In the genomic region with DNA sequence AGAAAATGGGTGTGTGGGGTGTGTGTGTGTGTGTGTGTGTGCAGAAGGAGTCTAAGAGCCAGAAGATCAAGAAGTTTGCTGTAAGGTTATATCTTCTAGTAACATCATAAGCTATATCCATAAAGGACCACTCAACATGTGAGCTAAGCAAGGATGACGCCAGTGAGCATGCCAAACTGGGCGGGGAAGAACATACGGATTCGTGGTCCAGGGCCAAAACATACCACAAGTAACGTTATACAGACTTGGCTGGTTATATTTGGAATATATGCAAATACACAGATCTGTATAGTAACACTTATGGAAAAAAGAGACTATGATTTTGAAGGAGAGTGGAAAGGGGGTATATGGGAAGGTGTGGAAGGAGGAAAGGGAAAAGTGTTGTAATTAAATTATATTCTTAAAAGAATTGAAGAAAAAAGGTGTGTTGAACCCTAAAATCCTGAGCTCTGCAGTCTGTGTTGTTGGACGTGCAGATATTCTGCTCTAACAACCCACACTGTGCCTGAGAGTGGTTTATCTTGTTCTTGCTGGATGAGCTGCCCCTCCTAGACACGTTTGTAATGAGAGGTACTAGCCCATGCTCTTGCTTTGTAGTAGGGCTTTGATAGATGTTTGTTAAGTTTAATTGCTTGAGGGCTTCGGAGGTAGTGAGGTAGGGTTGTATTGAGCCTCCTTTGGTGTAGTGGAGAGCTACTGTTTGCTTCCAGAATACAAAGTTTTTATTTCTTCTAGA, we compare ENCODE assay signal across 23 mouse cellular contexts. TPM values are rescaled to one million over a fixed set of nuclear protein-coding genes. Genes with fewer than 3 reads are reported as not detected.
DNase-seq lines count a peak whose midpoint lies in the region; ATAC-seq and TF ChIP-seq lines count a peak whose summit lies in the region.
"Had no signal": no experiment of that assay in that cellular context is flagged by ENCODE, and none has a peak within 500 bp of the region (broad histone marks: within the 10 kb centered on the region; RNA-seq: fewer than 3 reads in every experiment).

No protein-coding gene starts in this region.

- no peak overlapping the region for H3K27ac ChIP-seq in forebrain, embryonic 13.5 days
- H3K27ac ChIP-seq in forebrain, embryonic 12.5 days, result no peak overlapping the region
- H3K27ac ChIP-seq in liver, embryonic 11.5 days (ENCODE audit: low read depth, low read length), result no peak overlapping the region
- H3K27ac ChIP-seq in liver, postnatal 0 days (ENCODE audit: low read depth), result no peak overlapping the region
- H3K27ac ChIP-seq: embryonic facial prominence, embryonic 13.5 days; liver, embryonic 15.5 days; neural tube, embryonic 12.5 days had no signal

- no peak for TF ChIP-seq CTCF in liver, postnatal 0 days (IDR thresholded peaks at IDR 0.05; ENCODE audit: low read depth)

- H3K4me3 ChIP-seq in forebrain, embryonic 13.5 days, result no peak overlapping the region
- H3K4me3 ChIP-seq in forebrain, embryonic 12.5 days (replicated peaks), result no peak overlapping the region
- no peak overlapping the region for H3K4me3 ChIP-seq in liver, embryonic 11.5 days (ENCODE audit: low read depth, low read length)
- no peak overlapping the region for H3K4me3 ChIP-seq in liver, postnatal 0 days (ENCODE audit: low read depth, low read length)
- H3K4me3 ChIP-seq: embryonic facial prominence, embryonic 13.5 days; liver, embryonic 15.5 days; neural tube, embryonic 12.5 days had no signal

- H3K27me3 ChIP-seq in forebrain, embryonic 13.5 days, result no peaks in the 10 kb centered on the region
- no peaks in the 10 kb centered on the region for H3K27me3 ChIP-seq in forebrain, embryonic 12.5 days
- H3K27me3 ChIP-seq in liver, embryonic 11.5 days (replicated peaks; ENCODE audit: control insufficient read depth, insufficient read depth, low read length), result no peaks in the 10 kb centered on the region
- H3K27me3 ChIP-seq in liver, postnatal 0 days (ENCODE audit: insufficient read depth, low read length), result no peaks in the 10 kb centered on the region
- H3K27me3 ChIP-seq: embryonic facial prominence, embryonic 13.5 days; liver, embryonic 15.5 days; neural tube, embryonic 12.5 days had no signal

- no peak for DNase-seq in liver, embryonic 11.5 days (ENCODE audit: low spot score)
- DNase-seq in liver, postnatal 0 days, result no peak
- DNase-seq in right cerebral cortex, postnatal 4 days, result peak; percentile 28
- DNase-seq in right cerebral cortex, postnatal 36 days (ENCODE audit: low spot score in 2 of 2), result no peak
- no peak for DNase-seq in c-Kit-positive CD71-positive TER-119-positive erythroid progenitor cells, embryonic 14.5 days (ENCODE audit: low spot score)
- DNase-seq: adrenal gland, postnatal 10 days; cerebellum, adult 11 months; cerebellum, postnatal 10 days; gastrocnemius, postnatal 36 days; kidney, adult 18-20 months; kidney, postnatal 10 days; left cerebral cortex, postnatal 4 days; right cerebral cortex, postnatal 25 days; thymus, postnatal 25 days had no signal

- no peak overlapping the region for H3K9ac ChIP-seq in forebrain, embryonic 13.5 days
- H3K9ac ChIP-seq in forebrain, embryonic 12.5 days, result no peak overlapping the region
- no peak overlapping the region for H3K9ac ChIP-seq in liver, embryonic 11.5 days (ENCODE audit: low read depth, low read length)
- no peak overlapping the region for H3K9ac ChIP-seq in liver, postnatal 0 days (replicated peaks)
- H3K9ac ChIP-seq: embryonic facial prominence, embryonic 13.5 days; liver, embryonic 15.5 days; neural tube, embryonic 12.5 days had no signal

- TF ChIP-seq EP300 in liver, postnatal 0 days (IDR thresholded peaks at IDR 0.05; ENCODE audit: low read depth), result no peak

- H3K4me2 ChIP-seq in forebrain, embryonic 13.5 days, result no peak overlapping the region
- H3K4me2 ChIP-seq in forebrain, embryonic 12.5 days, result no peak overlapping the region
- H3K4me2 ChIP-seq in liver, embryonic 11.5 days, result 0 out of 2 replicates have a peak overlapping the region, but pooled peaks have one; percentile 5
- no peak overlapping the region for H3K4me2 ChIP-seq in liver, postnatal 0 days (ENCODE audit: low read depth, low read length)
- H3K4me2 ChIP-seq: embryonic facial prominence, embryonic 13.5 days; liver, embryonic 15.5 days; midbrain, embryonic 11.5 days; neural tube, embryonic 12.5 days had no signal

- H3K4me1 ChIP-seq in forebrain, embryonic 13.5 days, result peaks cover 30% of the 10 kb centered on the region
- H3K4me1 ChIP-seq in forebrain, embryonic 12.5 days, result peaks cover 17% of the 10 kb centered on the region
- peaks cover 11% of the 10 kb centered on the region for H3K4me1 ChIP-seq in liver, embryonic 11.5 days (replicated peaks; ENCODE audit: control insufficient read depth, insufficient read depth, low read length)
- peaks cover 8% of the 10 kb centered on the region for H3K4me1 ChIP-seq in liver, postnatal 0 days (ENCODE audit: insufficient read depth)

- no peaks in the 10 kb centered on the region for H3K9me3 ChIP-seq in forebrain, embryonic 13.5 days (replicated peaks)
- no peaks in the 10 kb centered on the region for H3K9me3 ChIP-seq in forebrain, embryonic 12.5 days
- H3K9me3 ChIP-seq in liver, embryonic 11.5 days (ENCODE audit: control insufficient read depth, low read length), result no peaks in the 10 kb centered on the region
- no peaks in the 10 kb centered on the region for H3K9me3 ChIP-seq in liver, postnatal 0 days (ENCODE audit: low read length)
- H3K9me3 ChIP-seq: embryonic facial prominence, embryonic 13.5 days; liver, embryonic 15.5 days; neural tube, embryonic 12.5 days had no signal

- WGBS in forebrain, embryonic 13.5 days, result 75% methylated on average over 8 of the region's 8 CpGs
- WGBS in forebrain, embryonic 12.5 days, result 76% methylated on average over 8 of the region's 8 CpGs
- 59% methylated on average over 8 of the region's 8 CpGs for WGBS in liver, embryonic 11.5 days
- 65% methylated on average over 8 of the region's 8 CpGs for WGBS in liver, postnatal 0 days (ENCODE audit: insufficient replicate concordance)

- no peaks in the 10 kb centered on the region for H3K36me3 ChIP-seq in forebrain, embryonic 13.5 days (ENCODE audit: poor library complexity, severe bottlenecking)
- no peaks in the 10 kb centered on the region for H3K36me3 ChIP-seq in forebrain, embryonic 12.5 days (replicated peaks)
- H3K36me3 ChIP-seq in liver, embryonic 11.5 days (ENCODE audit: control insufficient read depth, insufficient read depth, low read length), result no peaks in the 10 kb centered on the region
- H3K36me3 ChIP-seq in liver, postnatal 0 days (replicated peaks; ENCODE audit: insufficient read depth, low read length), result no peaks in the 10 kb centered on the region
- H3K36me3 ChIP-seq: embryonic facial prominence, embryonic 13.5 days; liver, embryonic 15.5 days; neural tube, embryonic 12.5 days had no signal

- peak; percentile 53; the same call in 1 of the 2 replicates for ATAC-seq in forebrain, embryonic 13.5 days
- ATAC-seq in forebrain, embryonic 12.5 days (ENCODE audit: low FRiP score), result no peak
- peak; percentile 77; the same call in 1 of the 2 replicates for ATAC-seq in liver, embryonic 11.5 days (replicated peaks; ENCODE audit: low FRiP score)
- ATAC-seq in liver, postnatal 0 days, result no peak
- ATAC-seq: activated CD4-positive, CD25-positive, alpha-beta regulatory T cell, adult 4 months; CD4-positive, CD25-positive, alpha-beta regulatory T cell, adult 4 months; hindbrain, embryonic 16.5 days had no signal

RNA-seq across cellular contexts. Expression of a gene that starts 45.7 kb away (rescaled TPM):
- polyA plus RNA-seq in forebrain, embryonic 13.5 days (2015; fragmentation: Nextera tagmentation; extraction: Ambion mirVana), result 15.4 and 17.1 TPM in 2 replicates
- polyA plus RNA-seq in forebrain, embryonic 12.5 days (2016; fragmentation: Nextera tagmentation; extraction: Ambion mirVana), result 13.9 and 14.6 TPM in 2 replicates
- polyA plus RNA-seq in liver, embryonic 11.5 days (2014; fragmentation: Nextera tagmentation; extraction: Ambion mirVana), result 1.4 and 1.5 TPM in 2 replicates
- polyA plus RNA-seq in liver, postnatal 0 days (2015; fragmentation: Nextera tagmentation; extraction: Ambion mirVana), result 0.89 and 1.0 TPM in 2 replicates

Comparison
In these comparisons a context has a peak if more than half of its experiments do, and no peak if none do; other contexts are left out.
1. ATAC-seq: peak in forebrain, embryonic 13.5 days (single experiment) and liver, embryonic 11.5 days (single experiment); none in forebrain, embryonic 12.5 days (single experiment) and liver, postnatal 0 days (single experiment).